Mouse (Mus musculus): ENCODE data around the gene Yipf3. TPM values are rescaled to one million over a fixed set of nuclear protein-coding genes. Genes with fewer than 3 reads are reported as not detected.

Yipf3 gene
- total and polyA plus RNA-seq, 3 experiments, result 15.8 to 52.6 (median 32.5) TPM

DNA sequence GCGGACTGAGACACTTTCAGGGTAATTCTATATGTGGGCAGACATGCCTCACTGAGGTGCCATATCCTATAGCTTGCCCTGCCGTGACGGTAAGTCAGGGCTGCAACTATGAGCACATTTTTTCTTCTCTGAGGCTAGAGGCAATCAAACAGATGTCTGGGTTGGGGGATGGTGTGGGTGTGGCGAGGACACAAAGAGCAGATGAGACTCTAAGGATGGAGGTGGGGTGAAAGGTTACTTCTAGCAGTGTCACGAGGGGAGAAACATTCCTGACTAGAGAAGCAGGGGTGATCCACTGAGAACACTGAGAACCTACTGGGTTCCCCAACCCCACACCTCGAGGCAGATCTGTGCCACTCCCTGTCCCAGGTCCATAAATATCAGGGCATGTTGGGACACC, 19.1 kb downstream of the Yipf3 start:
- TF ChIP-seq SIN3A (IDR thresholded peaks at IDR 0.05; ENCODE audit: low read length) (no peak), MAFK (IDR thresholded peaks at IDR 0.05; ENCODE audit: insufficient replicate concordance, low read length) (no peak), POLR2AphosphoS2 (IDR thresholded peaks at IDR 0.05; ENCODE audit: low read depth, low read length) (no peak), NELFE (IDR thresholded peaks at IDR 0.05; ENCODE audit: low read depth, low read length) (no peak), HCFC1 (IDR thresholded peaks at IDR 0.05; ENCODE audit: low read depth, low read length) (no peak), ELF1 (IDR thresholded peaks at IDR 0.05; ENCODE audit: low read depth, low read length) (no peak), MAX (IDR thresholded peaks at IDR 0.05; ENCODE audit: low read length) (no peak), CTCF (conservative IDR thresholded peaks at IDR 0.05 in 1 of 2, IDR thresholded peaks at IDR 0.05 in 1 of 2; ENCODE audit: low read depth in 2 of 2, low read length in 2 of 2) (no peak), IRF4 (IDR thresholded peaks at IDR 0.05; ENCODE audit: low read depth, low read length) (no peak), E2F4 (IDR thresholded peaks at IDR 0.05; ENCODE audit: insufficient replicate concordance, low read depth, low read length) (no peak), CHD2 (IDR thresholded peaks at IDR 0.05; ENCODE audit: low read length) (no peak), EP300 (IDR thresholded peaks at IDR 0.05; ENCODE audit: low read length) (no peak), BHLHE40 (IDR thresholded peaks at IDR 0.05; ENCODE audit: low read depth, low read length) (no peak), TBP (conservative IDR thresholded peaks at IDR 0.05; ENCODE audit: low read depth, low read length) (no peak), USF1 (IDR thresholded peaks at IDR 0.05; ENCODE audit: low read depth, low read length) (no peak), NRF1 (IDR thresholded peaks at IDR 0.05; ENCODE audit: low read depth, low read length) (no peak), KAT2A (IDR thresholded peaks at IDR 0.05; ENCODE audit: insufficient replicate concordance, low read length) (no peak), GABPA (IDR thresholded peaks at IDR 0.05; ENCODE audit: insufficient replicate concordance, low read depth, low read length) (no peak), ZNF384 (IDR thresholded peaks at IDR 0.05; ENCODE audit: low read depth, low read length) (no peak)
- H3K9ac ChIP-seq (ENCODE audit: insufficient read depth, low read depth), result no peak overlapping the region
- in situ Hi-C loops (cut with MboI; ENCODE audit: low pct_ligation_motif_present, low pct_unique_long_range_greater_than_20kb, low sequenced_read_pairs) (loop anchor here (5.0 kb wide), 1 partner anchor 120 kb away; no protein-coding TSS in a partner anchor), dilution Hi-C loops (cut with MboI; ENCODE audit: extremely low pct_ligation_motif_present, extremely low pct_unique_long_range_greater_than_20kb, low sequenced_read_pairs) (no loop called here)
- no peaks in the 10 kb centered on the region for H3K27me3 ChIP-seq (replicated peaks)
- no peak for DNase-seq (ENCODE audit: extremely low read depth)
- H3K79me2 ChIP-seq (replicated peaks; ENCODE audit: control insufficient read depth, extremely low read depth, insufficient read depth, poor library complexity, severe bottlenecking), result no peaks in the 10 kb centered on the region
- no peak overlapping the region for H3K4me2 ChIP-seq (ENCODE audit: insufficient read depth, low read depth, poor library complexity, severe bottlenecking)
- peaks cover 68 to 99% of the 10 kb centered on the region in 2 experiments for H3K36me3 ChIP-seq (replicated peaks in 1 of 2; ENCODE audit: control insufficient read depth in 1 of 2, insufficient read depth in 1 of 2, low read length in 1 of 2)
- H3K9me3 ChIP-seq (replicated peaks; ENCODE audit: low read length), result no peaks in the 10 kb centered on the region
- no peak overlapping the region for H3K4me3 ChIP-seq (replicated peaks in 1 of 3; ENCODE audit: low read depth in 2 of 3, low read length in 2 of 3, poor library complexity in 1 of 3)
- H3K27ac ChIP-seq (ENCODE audit: insufficient read depth, low read depth), result no peak overlapping the region
- H3K4me1 ChIP-seq (ENCODE audit: control insufficient read depth in 1 of 2, insufficient read depth in 2 of 2), result peaks cover 0 to 2% of the 10 kb centered on the region in 2 experiments; a peak in 1 of 4 replicates

- H3K4me3 ChIP-seq (replicated peaks in 1 of 3; ENCODE audit: low read depth in 2 of 3, low read length in 2 of 3, poor library complexity in 1 of 3), result no peak overlapping the region
- dilution Hi-C loops (cut with MboI; ENCODE audit: extremely low pct_ligation_motif_present, extremely low pct_unique_long_range_greater_than_20kb, low sequenced_read_pairs), result no loop called here
- no peaks in the 10 kb centered on the region for H3K27me3 ChIP-seq (replicated peaks)
- H3K4me1 ChIP-seq (ENCODE audit: control insufficient read depth in 1 of 2, insufficient read depth in 2 of 2), result peaks cover 0 to 2% of the 10 kb centered on the region in 2 experiments; a peak in 1 of 4 replicates
- TF ChIP-seq POLR2A (IDR thresholded peaks at IDR 0.05; ENCODE audit: low read depth, low read length) (no peak), ETS1 (conservative IDR thresholded peaks at IDR 0.05; ENCODE audit: low read depth, low read length) (no peak), TCF12 (IDR thresholded peaks at IDR 0.05; ENCODE audit: low read depth, low read length) (no peak), RCOR1 (conservative IDR thresholded peaks at IDR 0.05; ENCODE audit: low read depth, low read length) (no peak), ELF1 (IDR thresholded peaks at IDR 0.05; ENCODE audit: low read depth, low read length) (no peak), NRF1 (IDR thresholded peaks at IDR 0.05; ENCODE audit: low read depth, low read length) (no peak), ZNF384 (IDR thresholded peaks at IDR 0.05; ENCODE audit: low read depth, low read length) (no peak), E2F4 (IDR thresholded peaks at IDR 0.05; ENCODE audit: insufficient replicate concordance, low read depth, low read length) (no peak), ZKSCAN1 (IDR thresholded peaks at IDR 0.05; ENCODE audit: borderline replicate concordance, low read depth, low read length) (no peak), UBTF (IDR thresholded peaks at IDR 0.05; ENCODE audit: low read depth, low read length) (no peak), CHD1 (IDR thresholded peaks at IDR 0.05; ENCODE audit: low read depth, low read length) (no peak)
- H3K4me2 ChIP-seq (ENCODE audit: insufficient read depth, low read depth, poor library complexity, severe bottlenecking), result no peak overlapping the region
- no peak for DNase-seq (ENCODE audit: extremely low read depth)
- H3K36me3 ChIP-seq (replicated peaks in 1 of 2; ENCODE audit: control insufficient read depth in 1 of 2, insufficient read depth in 1 of 2, low read length in 1 of 2), result peaks cover 63 to 98% of the 10 kb centered on the region in 2 experiments
- no peaks in the 10 kb centered on the region for H3K79me2 ChIP-seq (replicated peaks; ENCODE audit: control insufficient read depth, extremely low read depth, insufficient read depth, poor library complexity, severe bottlenecking)
- H3K27ac ChIP-seq (ENCODE audit: insufficient read depth, low read depth), result no peak overlapping the region
- H3K9me3 ChIP-seq (replicated peaks; ENCODE audit: low read length), result no peaks in the 10 kb centered on the region
- in situ Hi-C loops (cut with MboI; ENCODE audit: low pct_ligation_motif_present, low pct_unique_long_range_greater_than_20kb, low sequenced_read_pairs), result loop anchor here (5.0 kb wide), 1 partner anchor 120 kb away; no protein-coding TSS in a partner anchor
- H3K9ac ChIP-seq (ENCODE audit: insufficient read depth, low read depth), result no peak overlapping the region
These were observed 19.6 kb downstream of the Yipf3 start for GRCm38 (mm10) chr17:46267511-46267910.
